Mouse (Mus musculus) bone marrow macrophage, adult 2 months (primary cell): ENCODE measurements at regions not wholly inside any gene's neighbourhood (a gene's known extent, or its start where the extent isn't known, plus 50 kb on each side); places are given as distances from the start of the nearest gene placed in this dataset.

Source experiments
- CTCF ChIP-seq: IDR thresholded peaks from 2 replicates; pipeline ENCODE4 v1.5.1; 2012; ENCODE audit warnings: low read depth, mild to moderate bottlenecking, low read length, moderate library complexity
- POLR2A ChIP-seq: IDR thresholded peaks from 2 replicates; pipeline ENCODE4 v1.6.1; 2012; ENCODE audit warnings: mild to moderate bottlenecking, low read depth, low read length, borderline replicate concordance

GRCm38 (mm10) chr14:46637240-46637639 is 123.1 kb upstream of the Cdkn3 start:
- no peak for TF ChIP-seq CTCF
- TF ChIP-seq POLR2A: no peak
